Mouse (Mus musculus) layer of hippocampus, adult 11-12 months (tissue): Measurements from ENCODE around the gene Mast4.

Experiments used
- DNase-seq: peaks from one replicate; pipeline ENCODE4 v3.0.0; 2022; ENCODE audit warnings: low spot score

The Mast4 gene

GRCm38 (mm10) chr13:103315113-103315708 is 19.1 kb downstream of the Mast4 start:
- no peak for DNase-seq

GRCm38 (mm10) chr13:103308296-103308695 is 26.0 kb downstream of the Mast4 start:
- no peak for DNase-seq

GRCm38 (mm10) chr13:103303826-103304225 is 30.5 kb downstream of the Mast4 start:
- DNase-seq = no peak

- no peak for DNase-seq
Observed at GRCm38 (mm10) chr13:103302508-103302907, 31.8 kb downstream of the Mast4 start.

- no peak for DNase-seq
Observed at GRCm38 (mm10) chr13:103302077-103302476, 32.2 kb downstream of the Mast4 start.

- DNase-seq = no peak
Observed at GRCm38 (mm10) chr13:103294424-103294823, 39.9 kb downstream of the Mast4 start.

- no peak for DNase-seq
Observed at GRCm38 (mm10) chr13:103293121-103293520, 41.2 kb downstream of the Mast4 start.

- DNase-seq = no peak
Observed at GRCm38 (mm10) chr13:103291098-103291497, 43.2 kb downstream of the Mast4 start.

GRCm38 (mm10) chr13:103285821-103286220 is 48.5 kb downstream of the Mast4 start:
- no peak for DNase-seq

GRCm38 (mm10) chr13:103285036-103285435 is 49.3 kb downstream of the Mast4 start:
- no peak for DNase-seq

GRCm38 (mm10) chr13:103270856-103271391 is 63.4 kb downstream of the Mast4 start:
- no peak for DNase-seq

- no peak for DNase-seq
Observed at GRCm38 (mm10) chr13:103262707-103263106, 71.6 kb downstream of the Mast4 start.

- no peak for DNase-seq
Observed at GRCm38 (mm10) chr13:103262061-103262460, 72.2 kb downstream of the Mast4 start.

GRCm38 (mm10) chr13:103260414-103260813 is 73.9 kb downstream of the Mast4 start:
- no peak for DNase-seq

- DNase-seq = no peak
Observed at GRCm38 (mm10) chr13:103258106-103258505, 76.2 kb downstream of the Mast4 start.

GRCm38 (mm10) chr13:103254861-103255260 is 79.4 kb downstream of the Mast4 start:
- no peak for DNase-seq

- DNase-seq = no peak
Observed at GRCm38 (mm10) chr13:103253077-103253476, 81.2 kb downstream of the Mast4 start.

- DNase-seq = no peak
Observed at GRCm38 (mm10) chr13:103248102-103249054, 85.9 kb downstream of the Mast4 start.

- no peak for DNase-seq
Observed at GRCm38 (mm10) chr13:103246973-103247718, 87.2 kb downstream of the Mast4 start.

- DNase-seq = no peak
Observed at GRCm38 (mm10) chr13:103245431-103245830, 88.9 kb downstream of the Mast4 start.

GRCm38 (mm10) chr13:103244053-103244452 is 90.2 kb downstream of the Mast4 start:
- no peak for DNase-seq

GRCm38 (mm10) chr13:103241092-103241491 is 93.2 kb downstream of the Mast4 start:
- no peak for DNase-seq
